Mouse (Mus musculus) hindbrain, embryonic 12.5 days (tissue): ENCODE measurements around the gene Krtap5-1. TPM values are rescaled to one million over a fixed set of nuclear protein-coding genes. Genes with fewer than 3 reads are reported as not detected.

Source experiments
- polyA plus RNA-seq: library from polyadenylated mRNA; unstranded; fragments of >200 nt; fragmentation: Nextera tagmentation; extraction: Ambion mirVana; gene quantifications from 2 replicates; pipeline ENCODE4 v1.2.1, GENCODE M21; 2016

Gene Krtap5-1
- polyA plus RNA-seq, 1 experiment from 2014 or later: not detected

Other genes starting within 250 kb of the Krtap5-1 start
- 48.0 and 48.8 TPM in 2 replicates for gene Mob2, start 236.1 kb downstream of the Krtap5-1 start, polyA plus RNA-seq
- 49.1 and 53.8 TPM in 2 replicates for gene Dusp8, start 201.3 kb downstream of the Krtap5-1 start, polyA plus RNA-seq
- not detected in 2 replicates for gene Gm45618, start 176.4 kb downstream of the Krtap5-1 start, polyA plus RNA-seq
- not detected in 2 replicates for gene Gm39115, start 161.1 kb downstream of the Krtap5-1 start, polyA plus RNA-seq
- not detected in 2 replicates for gene Gm45337, start 152.5 kb downstream of the Krtap5-1 start, polyA plus RNA-seq
- gene Gm29735, start 140.0 kb downstream of the Krtap5-1 start, polyA plus RNA-seq: not detected in 2 replicates
- gene Gm4553, start 131.4 kb downstream of the Krtap5-1 start, polyA plus RNA-seq: not detected in 2 replicates
- gene Krtap5-2, start 121.1 kb downstream of the Krtap5-1 start, polyA plus RNA-seq: not detected in 2 replicates
- gene Gm10153, start 106.7 kb downstream of the Krtap5-1 start, polyA plus RNA-seq: not detected in 2 replicates
- not detected in 2 replicates for gene Krtap5-3, start 95.8 kb downstream of the Krtap5-1 start, polyA plus RNA-seq
- not detected in 2 replicates for gene Gm7579, start 85.3 kb downstream of the Krtap5-1 start, polyA plus RNA-seq
- gene Krtap5-5, start 67.1 kb downstream of the Krtap5-1 start, polyA plus RNA-seq: not detected in 2 replicates
- not detected in 2 replicates for gene Gm40460, start 56.0 kb downstream of the Krtap5-1 start, polyA plus RNA-seq
- not detected in 2 replicates for gene Gm2431, start 38.8 kb downstream of the Krtap5-1 start, polyA plus RNA-seq
- not detected in 2 replicates for gene Gm4559, start 22.8 kb downstream of the Krtap5-1 start, polyA plus RNA-seq
- not detected in 2 replicates for gene Krtap5-4, start 6.4 kb upstream of the Krtap5-1 start, polyA plus RNA-seq
- gene Ifitm10, start 76.6 kb upstream of the Krtap5-1 start, polyA plus RNA-seq: 0.82 and 1.3 TPM in 2 replicates
- not detected in 2 replicates for gene Gm49369, start 85.5 kb upstream of the Krtap5-1 start, polyA plus RNA-seq
- 213 and 215 TPM in 2 replicates for gene Ctsd, start 90.9 kb upstream of the Krtap5-1 start, polyA plus RNA-seq
- gene Syt8, start 137.7 kb upstream of the Krtap5-1 start, polyA plus RNA-seq: 0.30 TPM in 1 of 2 replicates, not detected in the other
- gene Tnni2, start 144.7 kb upstream of the Krtap5-1 start, polyA plus RNA-seq: 1.9 and 3.6 TPM in 2 replicates
- gene Lsp1, start 163.7 kb upstream of the Krtap5-1 start, polyA plus RNA-seq: 9.6 and 14.4 TPM in 2 replicates
- 1.8 and 5.8 TPM in 2 replicates for gene Tnnt3, start 201.7 kb upstream of the Krtap5-1 start, polyA plus RNA-seq
- gene Mrpl23, start 235.6 kb upstream of the Krtap5-1 start, polyA plus RNA-seq: 8.4 and 13.4 TPM in 2 replicates